In genomic region chr13:112751454-112752308, GRCm38 (mm10) we compare ENCODE assay signal across 8 mouse cellular contexts. TPM values are rescaled to one million over a fixed set of nuclear protein-coding genes. Genes with fewer than 3 reads are reported as not detected.
A peak's percentile ranks its signal among the peaks of the same experiment; 100 is the strongest.
DNase-seq lines count a peak whose midpoint lies in the region; ATAC-seq and TF ChIP-seq lines count a peak whose summit lies in the region.

No protein-coding gene starts in this region.

- H3K4me2 ChIP-seq in hindbrain, embryonic 14.5 days (replicated peaks): peak overlapping the region; percentile 23; the same call in 1 of the 2 replicates
- H3K4me2 ChIP-seq in midbrain, embryonic 14.5 days (ENCODE audit: low read length): peak overlapping the region; percentile 17; the same call in 1 of the 2 replicates

- no peaks in the 10 kb centered on the region for H3K36me3 ChIP-seq in hindbrain, embryonic 14.5 days (replicated peaks; ENCODE audit: control insufficient read depth, insufficient read depth)
- H3K36me3 ChIP-seq in liver, adult 2 months (ENCODE audit: control insufficient read depth, insufficient read depth, low read length): no peaks in the 10 kb centered on the region
- H3K36me3 ChIP-seq in midbrain, embryonic 14.5 days (ENCODE audit: control insufficient read depth, insufficient read depth, low read length): no peaks in the 10 kb centered on the region

- no peak for TF ChIP-seq POLR2A in brain, embryonic 14.5 days (IDR thresholded peaks at IDR 0.05; ENCODE audit: borderline replicate concordance, extremely low read depth, insufficient read depth, insufficient read length, poor library complexity, severe bottlenecking)
- no peak for TF ChIP-seq POLR2A in liver, adult 2 months (IDR thresholded peaks at IDR 0.05; ENCODE audit: extremely low read depth, insufficient read depth, low read length)

- DNase-seq in CD4-positive, CD25-positive, alpha-beta regulatory T cell, adult 2 months (ENCODE audit: low read depth, low spot score): peak; percentile 14
- DNase-seq in brain, embryonic 14.5 days (ENCODE audit: low read depth): peak; percentile 86
- peak; percentile 73 for DNase-seq in gastrocnemius, postnatal 10 days
- DNase-seq in hindbrain, embryonic 14.5 days (ENCODE audit: low spot score): no peak
- DNase-seq in liver, adult 2 months (ENCODE audit: extremely low read depth, low read depth, low spot score): no peak
- peak; percentile 72 for DNase-seq in midbrain, embryonic 14.5 days
- DNase-seq in testis, postnatal 10 days (ENCODE audit: low spot score): peak; percentile 76

- peaks cover 16% of the 10 kb centered on the region; the same call in 1 of the 2 replicates for H3K4me1 ChIP-seq in hindbrain, embryonic 14.5 days (replicated peaks; ENCODE audit: control insufficient read depth, insufficient read depth, low read length)
- peaks cover 2% of the 10 kb centered on the region for H3K4me1 ChIP-seq in liver, adult 2 months (ENCODE audit: control insufficient read depth, insufficient read depth, low read length)
- peaks cover 6% of the 10 kb centered on the region; the same call in 1 of the 2 replicates for H3K4me1 ChIP-seq in midbrain, embryonic 14.5 days (ENCODE audit: control insufficient read depth, insufficient read depth, low read length)

- no peaks in the 10 kb centered on the region for H3K27me3 ChIP-seq in hindbrain, embryonic 14.5 days (ENCODE audit: control insufficient read depth, insufficient read depth, low read length)
- H3K27me3 ChIP-seq in liver, adult 2 months (ENCODE audit: control insufficient read depth, insufficient read depth, low read length): no peaks in the 10 kb centered on the region
- no peaks in the 10 kb centered on the region for H3K27me3 ChIP-seq in midbrain, embryonic 14.5 days (ENCODE audit: control insufficient read depth, insufficient read depth, low read length)

- no peak overlapping the region for H3K9ac ChIP-seq in hindbrain, embryonic 14.5 days
- no peak overlapping the region for H3K9ac ChIP-seq in liver, adult 2 months (ENCODE audit: low read depth, low read length)
- H3K9ac ChIP-seq in midbrain, embryonic 14.5 days (replicated peaks; ENCODE audit: low read length): no peak overlapping the region

- no peaks in the 10 kb centered on the region for H3K9me3 ChIP-seq in hindbrain, embryonic 14.5 days (ENCODE audit: control insufficient read depth, low read length)
- H3K9me3 ChIP-seq in midbrain, embryonic 14.5 days (ENCODE audit: control insufficient read depth, low read length): no peaks in the 10 kb centered on the region

- ATAC-seq in CD4-positive, CD25-positive, alpha-beta regulatory T cell, adult 4 months: no peak
- no peak; the same call in 1 of the 2 replicates for ATAC-seq in hindbrain, embryonic 14.5 days (ENCODE audit: low FRiP score)
- no peak; the same call in 1 of the 2 replicates for ATAC-seq in midbrain, embryonic 14.5 days (ENCODE audit: low FRiP score, low TSS enrichment)

- TF ChIP-seq CTCF in brain, embryonic 14.5 days (IDR thresholded peaks at IDR 0.05; ENCODE audit: borderline replicate concordance, extremely low read depth, insufficient read depth, insufficient read length): no peak
- TF ChIP-seq CTCF in liver, adult 2 months (IDR thresholded peaks at IDR 0.05; ENCODE audit: low read depth, low read length): no peak

- H3K4me3 ChIP-seq in hindbrain, embryonic 14.5 days (replicated peaks; ENCODE audit: low read length): no peak overlapping the region
- H3K4me3 ChIP-seq in liver, adult 2 months (ENCODE audit: insufficient read depth, low read depth, low read length): no peak overlapping the region
- no peak overlapping the region for H3K4me3 ChIP-seq in midbrain, embryonic 14.5 days (replicated peaks; ENCODE audit: low read depth, low read length)

- H3K27ac ChIP-seq in hindbrain, embryonic 14.5 days: peak overlapping the region; percentile 21; the same call in 1 of the 2 replicates
- peak overlapping the region; percentile 56 for H3K27ac ChIP-seq in liver, adult 2 months (replicated peaks; ENCODE audit: insufficient read depth, low read depth, low read length)
- H3K27ac ChIP-seq in midbrain, embryonic 14.5 days (replicated peaks; ENCODE audit: low read depth, low read length): no peak overlapping the region

- 43% methylated on average over 16 of the region's 18 CpGs for WGBS in hindbrain, embryonic 14.5 days
- whole genome bisulfite sequencing in liver, adult 2 months: 35% methylated on average over 18 of the region's 18 CpGs
- WGBS in midbrain, embryonic 14.5 days: 36% methylated on average over 18 of the region's 18 CpGs

- H3K79me2 ChIP-seq in liver, adult 2 months (ENCODE audit: control insufficient read depth, insufficient read depth, low read length): no peaks in the 10 kb centered on the region

RNA-seq across cellular contexts. Expression of gene Plpp1, which starts 48.9 kb away (rescaled TPM):
- polyA plus RNA-seq in CD4-positive, CD25-positive, alpha-beta regulatory T cell, adult 4 months (2017; shearing (Covaris generic)): 1 to 10 TPM; 3.7 to 4.2 TPM
- 30.6 and 31.5 TPM in 2 replicates for polyA plus RNA-seq in brain, embryonic 14.5 days (2012; rRNA removed)
- total RNA-seq in gastrocnemius, postnatal 10 days (2021): 10 to 100 TPM; 78.3 to 89.9 TPM
- 63.8 and 65.1 TPM in 2 replicates for polyA plus RNA-seq in hindbrain, embryonic 14.5 days (2014; fragmentation: Nextera tagmentation; extraction: Ambion mirVana)
- 18.6 and 24.3 TPM in 2 replicates for total RNA-seq in liver, adult 2 months (2014; rRNA removed)
- 13.4 and 15.0 TPM in 2 replicates for polyA plus RNA-seq in liver, adult 2 months (2012; rRNA removed)
- polyA plus RNA-seq in midbrain, embryonic 14.5 days (2014; fragmentation: Nextera tagmentation; extraction: Ambion mirVana): 48.3 and 57.7 TPM in 2 replicates

Comparison
In these comparisons a context has a peak if more than half of its experiments do, and no peak if none do; other contexts are left out.
1. DNase-seq: peak in CD4-positive, CD25-positive, alpha-beta regulatory T cell, adult 2 months (single experiment), brain, embryonic 14.5 days (single experiment), gastrocnemius, postnatal 10 days (single experiment), midbrain, embryonic 14.5 days (single experiment) and testis, postnatal 10 days (single experiment); none in hindbrain, embryonic 14.5 days (single experiment) and liver, adult 2 months (single experiment).